Mouse (Mus musculus) layer of hippocampus, adult 9-10 months (tissue): ENCODE measurements around the gene Tlcd2.
"Not testable (repeated sequence)": the region's sequence is repeated elsewhere in the genome, so short reads cannot be mapped to it uniquely, and the experiment has no call there.

Experiments used
- DNase-seq: peaks from one replicate; pipeline ENCODE4 v3.0.0; 2022; ENCODE audit warnings: low spot score

The Tlcd2 gene

DNA sequence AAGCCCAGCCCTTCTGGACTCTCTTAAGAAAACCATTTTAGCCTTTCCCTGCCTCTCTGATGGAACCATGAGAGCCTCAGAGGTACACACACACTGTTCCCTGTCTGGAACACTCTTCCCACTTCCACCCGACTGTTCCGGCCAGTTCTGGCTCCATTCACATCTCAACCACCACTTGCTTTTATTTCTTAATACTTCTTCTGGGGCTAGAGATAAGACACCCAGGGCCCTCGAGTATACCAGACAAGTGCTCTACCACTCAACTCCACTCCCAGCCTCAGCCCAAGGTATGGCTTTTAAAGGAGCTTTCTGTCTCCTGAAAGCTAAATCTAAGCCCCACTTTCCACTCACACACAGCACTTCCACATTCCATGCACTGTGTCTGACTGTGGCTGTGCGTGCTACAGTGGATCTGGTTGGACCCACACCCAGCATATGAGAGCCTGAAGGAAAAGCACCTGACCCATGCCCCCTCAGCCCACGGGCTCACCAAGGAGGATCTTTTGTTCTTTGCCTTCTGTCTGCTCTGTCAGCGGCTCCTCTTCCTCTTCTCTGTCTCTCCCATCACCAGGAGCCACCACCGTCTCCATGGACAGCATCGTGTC lies 11.1 kb upstream of the Tlcd2 start:
- no peak for DNase-seq

DNA sequence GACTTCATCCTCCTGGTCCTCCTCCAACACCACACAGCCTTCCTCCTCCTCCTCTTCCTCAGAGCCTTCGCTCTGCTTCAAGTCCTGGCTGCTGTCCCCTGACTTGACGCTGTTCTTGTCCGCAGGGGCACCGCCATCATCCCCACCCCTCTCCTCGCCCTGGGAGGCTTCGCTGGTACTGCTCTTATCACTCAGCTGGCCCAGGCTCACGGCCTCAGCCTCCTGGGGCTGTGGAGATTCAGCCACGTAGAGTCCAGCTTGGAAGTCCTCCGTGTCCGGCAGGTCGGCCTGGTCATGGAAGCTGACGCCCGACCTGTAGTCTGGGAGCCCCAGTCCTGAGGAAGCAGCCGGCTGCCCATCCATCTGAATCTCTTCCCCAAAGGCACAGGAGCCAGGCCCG lies 10.6 kb upstream of the Tlcd2 start:
- DNase-seq: no peak

DNA sequence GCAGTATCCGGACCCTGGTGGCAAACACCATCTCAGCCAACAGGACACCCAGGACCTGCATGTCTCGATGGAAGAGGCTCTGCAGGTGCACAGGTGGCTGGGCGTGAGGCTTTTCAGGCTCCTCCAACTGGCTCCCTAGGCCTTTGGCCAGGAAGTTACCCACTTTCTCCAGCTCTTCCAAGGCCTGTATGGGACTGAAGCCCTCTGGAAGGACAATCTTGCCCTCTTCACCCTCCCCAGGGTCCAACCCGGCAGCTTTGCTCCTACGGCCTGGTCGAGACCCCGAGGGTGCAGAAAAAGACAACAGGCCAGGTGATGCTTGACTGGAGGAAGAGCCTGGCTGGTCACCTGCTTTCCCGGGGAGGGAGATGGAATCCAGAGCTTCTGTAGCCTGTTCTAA lies 9.4 kb upstream of the Tlcd2 start:
- DNase-seq: no peak

DNA sequence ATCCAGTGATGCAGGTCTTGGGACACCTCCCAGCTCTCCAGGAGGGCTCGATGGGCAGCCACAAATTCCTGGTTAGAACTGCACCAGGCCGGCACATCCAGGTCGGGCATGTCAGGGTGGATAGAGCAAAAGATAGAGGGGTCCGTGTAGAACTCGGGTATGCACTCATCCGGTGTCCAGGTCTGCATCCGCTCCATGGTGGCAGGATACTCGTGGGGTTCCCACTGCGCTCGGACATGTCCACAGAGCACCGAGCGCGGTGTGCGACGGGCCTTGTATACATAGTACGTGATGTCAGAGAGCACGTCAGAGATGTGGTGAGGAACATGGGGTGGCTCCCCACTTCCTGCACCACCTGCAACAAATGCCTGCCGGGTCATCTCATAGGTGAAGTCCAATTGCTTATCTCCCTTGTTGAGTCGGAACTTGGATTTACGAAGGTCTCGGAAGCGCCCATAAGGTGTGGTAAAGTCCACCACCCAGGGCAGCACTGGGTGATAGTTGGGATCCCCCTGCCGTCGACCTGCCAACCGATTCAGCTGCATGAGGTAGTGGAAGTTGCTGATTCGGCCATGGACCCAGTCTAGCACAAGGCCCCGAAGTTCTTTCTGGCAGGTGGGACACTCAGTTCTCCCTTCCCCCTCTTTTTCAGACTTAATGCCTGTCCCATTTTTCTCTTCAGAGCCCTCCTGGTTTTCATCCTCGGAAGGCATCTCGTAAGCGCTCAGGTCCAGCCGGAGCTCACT lies 8.5 kb upstream of the Tlcd2 start:
- DNase-seq: no peak

DNA sequence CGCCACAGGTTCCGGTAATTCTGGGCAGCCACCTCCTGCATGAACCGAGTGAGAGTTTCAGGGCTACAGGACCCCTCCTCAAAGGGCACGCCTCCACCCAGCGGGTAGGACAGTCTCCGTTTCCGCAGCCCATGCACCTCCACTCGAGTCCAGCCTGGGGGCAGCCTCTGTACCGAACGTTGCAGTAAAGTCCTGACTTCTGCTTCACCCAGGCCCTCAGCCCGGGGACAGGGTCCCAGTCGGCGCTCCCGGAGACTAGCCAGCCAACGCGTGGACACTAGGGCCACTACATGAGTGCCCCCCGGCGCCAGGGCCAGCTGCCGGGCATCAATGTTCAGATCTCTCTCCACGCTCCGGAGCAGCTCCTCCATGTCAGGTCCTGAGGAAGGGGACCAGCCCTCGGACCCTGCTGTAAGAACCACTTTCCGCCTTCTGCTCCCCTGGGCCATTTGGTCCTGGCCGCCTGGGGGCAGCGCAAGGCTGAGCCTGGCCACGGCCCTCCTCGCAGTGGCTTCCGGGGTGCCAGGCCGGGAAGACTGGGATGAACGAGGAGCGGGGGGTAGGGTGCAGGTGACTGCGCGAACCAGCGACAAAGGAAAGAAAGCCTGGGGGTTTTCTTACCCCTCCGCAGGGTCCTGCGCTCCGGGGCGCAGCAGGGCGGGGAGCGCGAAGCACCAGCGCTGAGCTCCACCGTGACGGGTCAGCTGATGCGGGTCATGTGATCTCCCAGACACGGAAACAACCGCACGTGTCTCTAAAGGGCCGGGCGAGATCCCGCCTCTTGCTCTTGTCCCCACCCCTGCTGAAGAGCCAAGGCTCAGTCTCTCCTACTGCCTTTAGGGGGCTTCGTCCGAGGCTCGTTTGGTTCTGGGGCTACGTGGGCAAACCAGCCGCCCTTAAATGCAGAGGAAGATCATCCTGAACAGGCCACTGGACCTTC lies 7.3 kb upstream of the Tlcd2 start, which contains the start of gene Wdr81:
Wdr81 (minus strand) TSS at position 727 of the 940 bp plus-strand sequence.
- DNase-seq: peak; percentile 72

DNA sequence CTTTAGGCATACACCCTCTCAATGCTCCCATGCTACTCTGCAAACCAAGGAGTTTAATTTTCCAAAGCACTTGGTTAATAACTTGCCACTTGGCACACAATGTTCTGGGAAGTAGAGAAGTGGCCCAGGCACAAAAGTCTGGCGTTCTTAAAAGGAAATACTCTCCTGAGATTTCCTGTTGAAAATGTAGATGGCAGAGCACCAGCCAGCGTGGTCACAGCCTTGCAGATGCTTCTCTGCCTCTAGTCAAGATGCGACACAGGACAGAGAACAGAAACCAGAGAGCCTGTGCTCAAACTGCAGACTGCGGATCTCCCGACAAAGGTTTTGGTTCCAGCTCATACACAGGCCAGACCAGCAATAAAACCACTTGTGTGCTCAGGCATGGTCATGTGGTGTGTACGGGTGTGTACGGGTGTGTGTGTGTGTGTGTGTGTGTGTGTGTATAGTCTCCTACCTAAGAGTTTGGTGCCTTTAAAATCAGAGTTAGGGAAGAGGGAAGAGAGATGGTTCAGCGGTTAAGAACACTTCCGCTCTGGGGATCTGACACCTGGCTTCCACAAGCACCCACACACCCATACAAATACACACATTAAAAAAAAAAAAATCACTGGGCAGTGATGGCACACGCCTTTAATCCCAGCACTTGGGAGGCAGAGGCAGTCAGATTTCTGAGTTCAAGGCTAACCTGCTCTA lies 6.3 kb upstream of the Tlcd2 start:
- DNase-seq: no peak

DNA sequence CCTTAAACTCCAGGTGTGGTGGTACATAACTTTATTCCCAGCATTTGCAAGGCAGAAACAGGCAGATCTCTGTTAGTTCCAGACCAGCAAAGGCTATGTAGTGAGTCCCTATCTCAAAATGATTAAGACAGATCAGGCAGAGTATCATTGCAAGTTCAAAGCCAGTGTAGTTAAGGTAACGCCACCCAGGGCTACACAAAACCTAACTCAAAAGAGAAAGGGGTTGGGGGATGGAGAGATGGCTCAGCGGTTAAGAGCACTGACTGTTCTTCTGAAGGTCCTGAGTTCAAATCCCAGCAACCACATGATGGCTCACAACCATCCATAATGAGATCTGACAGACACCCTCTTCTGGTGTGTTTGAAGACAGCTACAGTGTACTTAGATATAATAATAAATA lies 5.5 kb upstream of the Tlcd2 start:
- DNase-seq: not testable (repeated sequence)

DNA sequence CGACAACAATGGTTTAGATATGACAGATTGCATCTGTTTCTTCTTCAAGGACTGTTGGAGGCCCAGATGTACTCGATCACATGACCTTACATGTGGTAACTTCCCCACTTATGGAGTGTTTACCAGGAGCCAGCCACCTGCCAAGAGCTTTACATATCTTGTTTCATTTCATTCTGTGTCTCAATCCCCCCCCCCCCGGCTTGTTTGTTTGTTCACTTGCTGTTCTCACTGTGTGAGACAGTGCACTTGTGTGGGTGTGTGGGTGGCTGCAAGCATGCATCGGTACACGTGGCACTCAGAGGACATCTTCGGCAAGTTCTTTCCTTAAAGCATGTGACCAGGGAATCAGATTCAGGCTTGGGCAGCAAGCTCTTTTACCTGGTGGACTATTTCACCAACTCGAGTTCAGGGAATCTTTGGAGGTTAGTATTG lies 5.1 kb upstream of the Tlcd2 start:
- DNase-seq: no peak

DNA sequence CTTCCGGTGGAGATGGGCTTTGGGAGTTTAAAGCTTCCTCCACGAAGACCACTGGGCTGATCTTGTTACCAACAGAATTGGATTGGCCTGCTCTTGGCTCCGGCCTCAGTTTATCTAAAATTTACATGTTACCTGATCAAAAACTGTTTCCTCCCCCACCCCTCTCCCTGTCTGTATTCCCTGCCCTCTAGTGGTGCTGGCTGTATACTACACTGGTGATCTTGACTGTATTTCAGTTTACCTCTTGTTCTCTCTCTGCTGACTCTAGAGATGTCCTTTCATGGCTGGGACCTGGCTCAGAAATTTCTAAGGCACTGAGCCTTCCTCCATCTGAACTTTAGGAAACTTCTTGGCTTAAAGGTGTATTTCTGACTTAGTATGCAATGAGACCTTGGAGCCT lies 3.3 kb upstream of the Tlcd2 start:
- peak; percentile 43 for DNase-seq

DNA sequence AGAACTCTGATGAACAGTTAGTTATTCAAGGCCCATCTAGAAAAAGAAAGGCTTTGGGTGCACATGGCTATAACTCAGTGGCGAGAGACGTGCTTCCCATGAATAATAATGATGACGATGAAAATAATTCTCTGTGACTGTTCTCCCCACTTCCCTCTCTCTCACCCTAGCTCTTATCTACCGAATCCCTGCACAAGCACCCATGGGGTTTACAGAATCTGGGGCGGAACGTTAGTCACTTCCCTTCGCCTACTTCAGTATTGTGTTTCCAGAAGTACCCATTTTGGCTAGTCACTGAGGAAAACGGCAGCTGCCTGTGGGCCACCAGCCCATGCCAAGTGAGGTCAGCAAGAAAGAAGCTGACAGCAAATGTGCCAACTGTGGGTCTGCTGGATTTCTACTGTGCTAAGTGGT lies 2.9 kb upstream of the Tlcd2 start:
- DNase-seq: no peak

DNA sequence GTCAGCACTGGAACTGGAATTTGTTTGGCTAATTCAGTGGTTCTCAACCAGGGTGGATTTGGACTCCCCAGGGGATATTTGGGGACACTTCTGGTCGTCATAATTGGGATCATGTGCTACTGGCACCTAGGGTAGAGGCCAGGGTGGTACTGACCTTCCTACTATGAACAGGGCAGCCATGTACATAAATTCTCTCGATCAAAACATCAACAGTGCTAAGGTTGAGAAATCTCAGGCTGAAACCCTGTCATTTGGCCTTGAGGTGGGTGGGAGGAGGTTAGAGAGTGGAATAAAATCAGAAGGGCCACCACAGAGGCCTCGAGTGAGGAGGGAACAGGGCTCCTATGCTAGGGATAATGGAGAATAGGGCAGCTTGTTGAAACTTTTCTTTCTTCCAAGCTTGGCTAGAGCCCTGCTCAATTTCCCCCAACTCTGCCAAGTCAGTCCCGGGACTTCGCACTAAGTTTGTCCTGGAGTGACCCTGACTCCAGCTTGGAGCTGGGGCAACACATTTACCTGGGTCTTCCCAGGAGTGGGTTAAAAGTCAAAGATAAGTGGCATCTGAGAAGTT lies 2.3 kb upstream of the Tlcd2 start:
- no peak for DNase-seq

DNA sequence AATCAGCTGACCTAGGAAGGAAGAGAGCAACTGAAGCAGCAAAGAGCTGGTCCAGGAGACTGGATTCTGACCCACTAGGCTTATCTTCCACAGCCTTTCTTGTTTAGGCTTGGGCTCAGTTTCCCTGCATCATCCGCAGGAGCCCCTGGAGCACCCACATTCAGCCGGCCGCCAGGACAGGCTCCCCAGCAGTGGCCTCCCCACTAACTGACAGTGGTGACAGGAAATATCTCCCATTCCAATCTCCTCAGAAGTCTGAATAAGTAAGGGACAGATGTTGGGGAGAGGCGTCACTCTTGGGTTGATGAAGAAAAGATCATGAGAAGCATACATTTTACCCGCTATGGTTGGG lies 1.8 kb upstream of the Tlcd2 start:
- no peak for DNase-seq

DNA sequence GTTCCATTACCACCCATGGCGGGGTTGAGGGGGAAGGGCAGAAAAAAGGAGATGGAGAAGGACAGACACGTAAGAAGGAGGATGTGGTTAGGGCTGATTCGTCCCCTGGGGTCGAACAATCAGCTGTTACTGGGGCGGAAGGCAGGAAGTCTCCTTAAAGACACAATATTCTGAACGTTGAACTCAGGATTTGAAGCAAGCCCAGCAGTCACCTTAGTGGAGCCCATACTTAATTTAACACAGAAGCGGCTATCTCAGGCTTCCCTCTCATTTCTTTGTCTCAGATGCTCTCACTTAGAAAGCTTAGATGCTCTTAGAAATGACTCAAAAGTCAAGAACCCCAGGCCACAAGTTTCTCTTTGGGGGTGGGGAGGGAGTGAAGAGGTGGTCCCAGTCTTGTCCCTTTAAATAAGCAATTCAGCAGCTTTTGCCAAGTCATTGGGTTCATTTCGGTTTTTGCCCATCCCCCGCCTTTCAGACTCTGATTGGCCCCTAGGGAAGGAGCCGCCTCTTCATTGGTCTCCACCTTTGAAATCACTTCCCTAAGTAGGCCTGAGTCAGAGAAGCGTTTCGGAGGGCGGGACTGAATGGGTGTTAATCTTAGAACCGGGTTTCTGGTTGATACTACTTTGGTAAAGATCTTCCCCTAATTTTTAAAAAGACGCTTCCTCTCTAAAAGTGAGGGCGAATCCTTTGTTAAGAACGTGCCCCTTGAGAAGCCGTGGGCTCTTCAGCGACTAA lies 1.2 kb upstream of the Tlcd2 start:
- peak; percentile 93 for DNase-seq

DNA sequence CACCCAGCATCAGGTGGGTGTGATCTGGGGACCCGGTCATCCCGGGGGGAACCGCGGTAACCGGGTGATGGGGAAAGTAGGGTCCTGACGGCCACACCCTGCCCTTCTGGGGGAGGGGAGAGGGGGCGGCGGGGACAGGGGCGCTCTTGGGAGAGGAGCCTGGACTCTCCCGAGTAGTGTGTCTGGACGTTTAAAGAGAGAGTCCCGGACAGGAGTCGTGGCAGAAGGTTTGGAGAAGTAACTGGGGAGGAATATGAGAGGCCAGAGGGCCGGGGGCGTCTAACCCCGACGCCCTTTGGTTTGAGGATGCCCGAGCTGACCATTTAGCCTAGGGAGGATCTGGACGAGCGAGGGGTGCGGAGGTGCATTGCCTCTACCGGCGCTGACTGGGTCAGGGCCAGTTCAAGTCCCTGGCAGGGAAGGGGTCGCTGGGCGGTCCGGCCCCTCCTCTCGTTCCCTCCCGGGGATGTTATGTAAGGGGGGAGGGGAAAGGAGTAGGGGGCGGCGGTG lies 283 bp downstream of the Tlcd2 start:
- DNase-seq: no peak

DNA sequence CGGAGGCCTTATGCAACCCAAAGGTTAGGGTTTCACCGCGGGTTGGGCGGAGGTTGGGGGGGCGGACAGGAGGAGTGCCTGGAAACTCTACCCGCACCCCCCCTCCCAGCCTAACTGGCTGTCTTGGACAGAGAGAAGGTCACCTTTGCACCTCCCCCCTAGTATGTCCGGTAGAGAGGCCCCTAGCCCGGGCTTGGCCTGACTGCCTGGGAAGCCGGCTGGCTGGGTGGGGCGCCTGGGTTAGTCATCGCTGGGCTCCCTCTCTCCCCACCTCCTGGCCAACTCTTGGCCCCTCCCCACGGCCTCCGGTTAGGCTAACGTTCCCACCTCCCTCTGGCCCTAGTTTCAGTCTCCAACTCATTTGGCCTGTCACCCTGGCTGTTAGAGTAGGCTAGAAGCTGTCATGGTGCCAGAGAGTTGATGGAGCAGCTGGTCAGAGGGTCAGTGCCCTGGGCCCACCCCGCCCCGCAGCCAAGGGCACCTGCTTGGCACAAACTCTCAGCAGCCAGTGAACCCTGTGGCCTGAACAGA lies 803 bp downstream of the Tlcd2 start:
- no peak for DNase-seq

DNA sequence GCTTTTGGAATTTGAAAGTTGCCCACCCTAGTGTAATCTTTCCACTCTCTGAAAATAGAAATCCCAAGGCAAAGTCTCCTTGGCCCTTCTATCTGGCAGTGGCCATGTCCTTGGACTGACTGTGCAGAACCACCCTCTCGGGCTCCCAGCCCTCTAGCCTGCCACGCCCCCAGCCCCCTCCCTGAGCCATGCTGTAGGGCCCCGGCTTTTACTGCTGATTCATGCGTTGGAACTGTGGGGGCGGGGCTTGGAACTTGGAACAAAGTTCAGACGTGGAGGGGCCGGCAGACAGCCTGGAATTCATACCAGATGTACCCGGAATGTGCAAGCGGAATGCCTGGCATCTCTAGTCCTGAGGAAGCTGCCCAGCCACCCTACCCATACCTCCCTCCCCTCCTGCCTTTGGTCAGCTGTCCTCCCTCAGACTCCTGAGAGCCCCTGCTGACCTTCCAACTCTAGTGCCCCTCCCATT lies 1.4 kb downstream of the Tlcd2 start:
- no peak for DNase-seq

DNA sequence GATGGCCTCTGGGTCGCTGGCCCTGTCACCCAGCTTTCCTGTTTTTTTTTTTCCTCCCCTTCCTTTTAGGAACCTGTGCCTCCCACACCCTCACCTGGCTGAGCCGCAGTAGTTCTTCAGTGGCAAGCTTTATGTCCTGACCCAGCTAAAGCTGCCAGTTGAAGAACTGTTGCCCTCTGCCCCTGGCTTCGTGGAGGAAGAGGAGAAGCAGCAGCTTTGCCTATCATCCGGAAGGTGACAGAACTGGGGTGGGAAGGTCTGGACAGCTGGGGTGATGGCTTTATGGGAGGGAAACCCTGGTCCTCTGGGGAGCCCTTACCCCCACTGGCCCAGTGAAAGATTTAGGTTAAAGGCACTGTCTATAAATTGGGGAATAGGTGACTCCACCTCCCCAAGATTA lies 2.1 kb downstream of the Tlcd2 start:
- no peak for DNase-seq

DNA sequence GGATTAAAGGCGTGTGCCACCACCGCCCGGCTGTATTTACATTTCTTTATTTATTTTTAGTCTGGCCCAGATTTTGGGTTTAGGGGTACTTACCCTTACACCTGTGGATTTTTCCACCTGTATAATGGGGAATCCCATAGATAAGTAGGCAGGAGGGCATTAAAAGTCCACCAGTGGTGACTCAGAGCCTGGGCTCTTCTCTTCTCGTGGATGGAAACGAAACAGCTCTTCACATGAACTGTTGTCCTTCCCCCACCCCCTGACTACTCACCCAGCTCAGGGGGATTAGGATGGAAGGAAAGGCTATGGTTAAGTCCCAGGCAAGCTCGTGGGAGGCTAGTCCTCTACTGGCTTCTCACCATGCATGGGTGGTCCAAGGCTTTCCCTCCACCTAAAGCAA lies 2.9 kb downstream of the Tlcd2 start:
- no peak for DNase-seq

DNA sequence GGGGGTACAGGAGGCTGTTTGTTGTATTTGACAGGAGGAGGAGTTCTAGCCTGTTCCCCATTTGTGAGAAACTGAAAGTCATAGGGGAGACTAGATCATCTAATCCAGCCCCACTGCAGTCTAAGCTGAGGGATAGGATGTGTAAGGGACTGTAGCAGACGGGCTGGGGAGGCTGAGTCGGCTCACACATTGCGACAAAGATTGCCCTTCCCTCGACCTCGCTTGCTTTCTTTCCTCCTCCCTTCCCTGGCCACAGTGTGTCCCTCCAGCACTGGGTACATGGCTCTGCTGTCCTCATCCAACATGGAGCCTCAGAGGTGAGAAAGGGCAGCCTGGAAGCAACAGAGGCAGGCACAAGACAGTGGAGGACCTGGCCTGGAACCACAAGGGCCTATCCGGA lies 3.5 kb downstream of the Tlcd2 start:
- no peak for DNase-seq

DNA sequence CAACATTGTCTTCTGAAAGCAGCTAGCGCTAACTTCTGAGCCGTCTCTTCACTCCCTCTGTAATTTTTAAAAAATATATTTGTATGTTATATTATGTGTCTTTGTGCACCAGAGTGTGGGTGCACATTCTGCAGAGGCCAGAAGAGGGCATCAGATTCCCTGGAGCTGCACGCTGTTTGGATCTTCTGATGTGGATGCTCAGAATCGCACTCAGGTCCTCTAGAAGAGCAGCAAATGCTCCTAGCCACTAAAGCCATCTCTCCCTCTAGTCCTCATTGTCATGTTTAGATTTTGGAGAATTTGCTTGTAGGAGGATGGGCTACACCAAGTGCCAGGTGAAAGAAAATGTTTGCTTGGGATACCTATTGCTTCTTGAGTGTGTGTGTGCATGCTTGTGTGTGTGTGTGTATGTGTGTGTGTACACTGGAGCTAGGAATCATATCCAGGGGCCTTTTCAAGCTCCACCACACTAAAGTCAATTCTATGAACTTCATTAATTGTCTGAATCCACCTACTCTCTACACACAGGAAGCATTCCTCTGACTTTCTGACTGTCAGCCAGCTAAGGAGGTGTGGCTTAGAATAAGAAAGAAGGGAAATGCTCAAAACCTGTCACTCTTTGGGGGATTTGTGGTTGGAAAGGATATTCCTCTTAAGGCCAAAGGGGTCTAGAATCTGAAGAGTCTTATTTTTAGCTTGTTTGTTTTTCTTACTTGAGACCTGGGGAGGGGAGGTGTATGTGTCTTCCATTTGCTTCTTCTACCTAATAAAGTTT lies 5.4 kb downstream of the Tlcd2 start:
- DNase-seq: no peak
